Mouse (Mus musculus): Measurements from ENCODE around the gene Wdr17. TPM values are rescaled to one million over a fixed set of nuclear protein-coding genes. Genes with fewer than 3 reads are reported as not detected.

Wdr17 gene
- polyA plus RNA-seq, 1 experiment, result 11.8 TPM

DNA sequence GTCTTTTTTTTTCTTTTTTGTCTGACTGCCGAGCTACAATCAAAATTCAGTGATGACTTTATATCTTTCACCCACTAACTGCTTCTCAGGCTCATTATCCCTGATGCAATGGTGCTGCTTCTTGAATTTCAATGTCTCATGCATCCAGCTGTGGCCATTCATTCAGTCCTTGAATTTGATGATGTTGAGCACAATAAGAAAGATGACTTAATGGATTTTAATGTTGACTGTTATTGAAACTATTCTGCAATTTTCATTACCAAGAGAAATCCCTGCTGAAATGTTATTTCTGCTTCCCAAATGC is 22.3 kb downstream of the Wdr17 start:
- TF ChIP-seq CTCF (IDR thresholded peaks at IDR 0.05; ENCODE audit: borderline replicate concordance, extremely low read depth, insufficient read depth, insufficient read length) (no peak), POLR2A (IDR thresholded peaks at IDR 0.05; ENCODE audit: borderline replicate concordance, extremely low read depth, insufficient read depth, insufficient read length, poor library complexity, severe bottlenecking) (no peak)
- peak; percentile 83 for DNase-seq (ENCODE audit: low read depth)

DNA sequence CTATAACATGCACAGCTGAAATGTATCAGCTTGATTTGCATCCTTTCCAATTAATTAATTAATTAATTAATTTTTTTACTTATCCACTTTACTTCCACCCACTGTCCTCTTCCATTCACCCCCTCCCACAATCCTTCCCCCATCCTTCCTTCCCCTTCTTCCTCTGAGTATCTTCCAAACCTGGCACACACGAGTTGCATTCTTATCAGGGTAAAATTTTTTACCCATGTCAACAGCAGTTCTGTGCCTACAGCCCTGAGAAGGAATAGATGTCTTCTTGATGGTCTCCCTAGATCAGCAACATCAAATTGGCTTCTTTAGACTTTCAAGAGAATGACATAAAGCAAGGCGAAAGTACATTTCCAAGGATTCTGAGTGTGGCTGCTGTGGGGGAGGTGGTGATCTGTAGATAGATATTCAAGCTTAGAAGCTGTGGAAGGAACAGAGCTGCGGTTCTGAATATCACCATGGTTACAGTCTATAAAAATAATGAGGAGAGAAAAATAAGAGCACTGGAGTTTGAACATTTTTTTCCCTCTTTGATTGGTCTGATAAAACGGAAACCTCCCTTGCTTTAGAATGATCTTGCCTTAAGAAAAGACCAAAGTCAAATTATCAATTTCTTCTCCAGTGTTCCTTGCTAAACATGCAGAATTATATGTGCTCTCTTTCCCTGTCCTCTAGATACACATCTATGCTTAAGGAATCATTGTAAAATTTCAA is 22.8 kb downstream of the Wdr17 start:
- no peak for TF ChIP-seq CTCF (IDR thresholded peaks at IDR 0.05; ENCODE audit: borderline replicate concordance, extremely low read depth, insufficient read depth, insufficient read length)
- TF ChIP-seq POLR2A (IDR thresholded peaks at IDR 0.05; ENCODE audit: borderline replicate concordance, extremely low read depth, insufficient read depth, insufficient read length, poor library complexity, severe bottlenecking), result no peak
- peak; percentile 80 for DNase-seq (ENCODE audit: low read depth)

DNA sequence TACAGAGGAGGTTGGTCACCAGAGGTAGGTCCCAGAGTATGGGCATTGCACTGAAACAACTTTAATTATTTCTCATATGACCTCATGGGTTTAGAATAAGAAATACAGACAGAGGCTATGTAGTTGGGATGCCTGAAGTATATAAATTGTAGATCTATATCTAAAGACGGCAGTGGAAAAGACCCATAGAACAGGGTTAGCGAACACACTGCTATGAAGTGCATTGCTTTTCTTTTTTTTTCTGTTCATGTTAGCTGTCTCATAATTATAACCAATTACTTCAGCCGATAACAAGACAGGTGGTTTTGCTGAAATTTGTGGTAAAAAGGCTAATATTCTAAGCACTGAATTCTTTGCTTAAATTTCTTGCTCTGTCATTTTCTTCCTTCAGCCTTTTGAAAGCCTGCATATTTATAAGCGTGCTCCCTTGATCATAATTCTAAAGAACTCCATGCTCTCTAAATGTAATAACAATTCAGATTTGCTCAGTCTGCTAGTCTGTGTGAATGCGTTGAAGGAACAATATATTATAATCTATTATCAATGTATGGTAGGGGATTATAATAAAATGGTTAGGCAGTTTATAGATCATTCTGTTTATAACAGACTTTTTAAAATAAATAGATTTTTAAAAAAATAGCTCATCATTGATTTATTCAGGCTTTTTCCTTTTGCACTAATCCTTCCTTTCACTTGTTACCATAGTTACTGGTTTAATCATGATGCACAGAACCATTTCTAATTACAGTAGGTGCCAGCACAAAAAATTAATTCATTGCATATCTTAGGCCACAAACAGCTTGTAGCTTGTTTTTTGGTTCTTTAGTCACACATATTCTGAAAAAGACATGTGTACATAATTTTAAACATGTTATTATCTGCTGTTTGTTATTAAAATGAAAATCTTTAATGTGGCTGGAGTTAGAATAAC is 50.7 kb downstream of the Wdr17 start:
- peak; percentile 78 for DNase-seq (ENCODE audit: low read depth)
- no peak for TF ChIP-seq CTCF (IDR thresholded peaks at IDR 0.05; ENCODE audit: borderline replicate concordance, extremely low read depth, insufficient read depth, insufficient read length)
- no peak for TF ChIP-seq POLR2A (IDR thresholded peaks at IDR 0.05; ENCODE audit: borderline replicate concordance, extremely low read depth, insufficient read depth, insufficient read length, poor library complexity, severe bottlenecking)

DNA sequence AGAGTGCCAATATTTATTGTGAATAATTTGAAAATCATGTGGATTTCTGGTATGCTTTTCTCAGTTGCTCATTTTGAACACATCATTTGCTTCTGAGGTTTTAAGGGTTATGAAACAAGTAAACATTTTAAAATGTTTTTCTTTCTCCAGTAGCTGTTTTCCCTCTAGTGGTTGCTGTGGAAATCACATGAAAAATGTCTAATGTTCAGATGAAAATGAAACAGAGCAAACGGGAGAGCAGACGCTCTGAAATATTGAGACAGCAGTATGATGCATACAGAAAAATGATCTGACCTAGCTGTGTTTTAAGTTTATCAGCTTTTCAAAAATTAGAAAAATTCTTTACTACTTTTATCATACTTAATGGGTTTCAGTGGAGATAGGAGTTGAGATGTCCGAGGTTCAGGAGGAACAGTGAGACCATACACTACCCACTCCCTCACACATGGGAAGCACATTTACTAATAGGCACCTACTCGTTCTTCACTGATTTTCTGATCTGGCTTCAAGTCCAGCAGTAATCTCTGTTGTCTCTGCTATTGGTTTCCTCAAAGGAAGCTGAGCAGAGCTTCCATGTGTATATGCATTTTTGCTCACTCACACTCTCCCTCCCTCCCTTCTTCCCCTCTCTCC is 57.1 kb downstream of the Wdr17 start:
- DNase-seq (ENCODE audit: low read depth), result peak; percentile 62
- TF ChIP-seq POLR2A (IDR thresholded peaks at IDR 0.05; ENCODE audit: borderline replicate concordance, extremely low read depth, insufficient read depth, insufficient read length, poor library complexity, severe bottlenecking) (no peak), CTCF (IDR thresholded peaks at IDR 0.05; ENCODE audit: borderline replicate concordance, extremely low read depth, insufficient read depth, insufficient read length) (no peak)

DNA sequence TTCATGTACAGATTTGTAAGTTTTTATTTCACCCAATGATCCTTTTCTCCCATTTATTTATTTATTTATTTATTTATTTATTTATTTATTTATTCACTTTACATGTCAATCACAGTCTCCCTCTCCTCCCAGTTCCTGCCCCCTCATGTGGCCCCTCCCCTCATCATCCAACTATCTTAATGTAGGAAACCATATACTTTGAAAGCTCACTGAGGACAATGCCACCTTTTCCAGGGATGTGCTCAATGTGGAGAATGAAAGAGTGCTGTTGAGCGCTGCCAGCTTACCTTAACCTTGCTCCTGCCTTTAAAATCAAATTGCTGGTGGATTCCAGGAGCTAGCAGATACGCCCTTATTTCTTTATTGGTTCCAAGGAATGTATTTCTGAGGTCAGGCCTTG is 59.0 kb downstream of the Wdr17 start:
- no peak for DNase-seq (ENCODE audit: low read depth)
- TF ChIP-seq CTCF (IDR thresholded peaks at IDR 0.05; ENCODE audit: borderline replicate concordance, extremely low read depth, insufficient read depth, insufficient read length) (no peak), POLR2A (IDR thresholded peaks at IDR 0.05; ENCODE audit: borderline replicate concordance, extremely low read depth, insufficient read depth, insufficient read length, poor library complexity, severe bottlenecking) (no peak)

DNA sequence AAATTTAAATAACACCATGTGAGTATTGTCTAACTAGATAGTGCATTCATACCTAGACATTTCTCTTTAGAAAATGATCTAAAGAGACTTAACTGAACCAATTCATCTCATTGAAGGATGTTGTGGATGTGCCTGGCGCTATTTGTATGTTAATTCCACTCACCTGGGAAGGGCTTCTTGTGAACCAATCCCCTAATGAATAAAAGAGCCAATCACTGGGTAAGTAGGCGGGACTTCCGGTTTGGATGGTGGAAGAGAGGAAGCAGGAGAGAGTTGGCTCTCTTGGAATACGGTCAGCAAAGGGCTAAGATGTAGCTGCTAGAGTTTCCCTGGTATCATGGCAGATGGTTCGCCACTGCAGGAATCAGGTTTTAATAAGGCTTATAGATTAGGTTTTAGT is 64.0 kb downstream of the Wdr17 start:
- DNase-seq (ENCODE audit: low read depth), result no peak
- no peak for TF ChIP-seq CTCF (IDR thresholded peaks at IDR 0.05; ENCODE audit: borderline replicate concordance, extremely low read depth, insufficient read depth, insufficient read length)

DNA sequence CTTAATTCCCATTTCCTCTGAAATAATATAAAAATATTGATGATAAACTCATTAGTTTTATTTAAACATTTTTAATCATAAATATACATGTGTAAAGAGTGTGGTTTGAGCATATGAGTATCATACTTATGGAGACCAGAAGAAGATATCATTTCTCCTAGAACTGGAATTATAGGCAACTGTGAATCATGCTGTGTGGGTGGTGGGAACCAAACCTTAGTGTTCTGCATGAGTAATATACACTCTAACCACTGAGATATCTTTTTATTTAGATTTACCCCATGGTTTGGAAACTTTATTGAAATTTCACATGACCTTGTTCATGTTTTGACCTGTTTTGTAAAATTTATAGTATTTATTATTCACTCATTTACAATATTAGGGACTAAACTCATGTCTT is 68.3 kb downstream of the Wdr17 start:
- DNase-seq (ENCODE audit: low read depth), result no peak
- TF ChIP-seq CTCF (IDR thresholded peaks at IDR 0.05; ENCODE audit: borderline replicate concordance, extremely low read depth, insufficient read depth, insufficient read length) (no peak), POLR2A (IDR thresholded peaks at IDR 0.05; ENCODE audit: borderline replicate concordance, extremely low read depth, insufficient read depth, insufficient read length, poor library complexity, severe bottlenecking) (no peak)

DNA sequence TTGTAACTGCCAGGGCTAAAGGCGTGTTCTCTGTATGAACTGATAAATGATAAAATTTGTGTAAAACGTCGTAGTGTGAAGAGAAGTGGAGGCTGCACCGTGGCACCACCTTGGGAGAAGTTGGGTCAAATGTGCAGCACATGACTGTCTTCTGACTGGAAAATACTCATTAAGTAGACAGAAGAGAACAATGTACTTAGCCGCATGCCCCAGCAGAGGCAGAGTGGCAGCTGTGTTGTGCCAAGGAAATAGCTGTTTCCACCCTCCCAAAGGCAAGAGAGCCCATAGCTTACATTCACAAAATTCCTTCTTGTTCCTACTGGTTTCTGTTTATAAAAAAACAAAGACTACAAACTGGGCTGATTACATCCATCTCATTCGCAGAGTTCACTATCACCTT is 78.8 kb downstream of the Wdr17 start:
- no peak for TF ChIP-seq CTCF (IDR thresholded peaks at IDR 0.05; ENCODE audit: borderline replicate concordance, extremely low read depth, insufficient read depth, insufficient read length)
- no peak for TF ChIP-seq POLR2A (IDR thresholded peaks at IDR 0.05; ENCODE audit: borderline replicate concordance, extremely low read depth, insufficient read depth, insufficient read length, poor library complexity, severe bottlenecking)
- DNase-seq (ENCODE audit: low read depth), result peak; percentile 67

DNA sequence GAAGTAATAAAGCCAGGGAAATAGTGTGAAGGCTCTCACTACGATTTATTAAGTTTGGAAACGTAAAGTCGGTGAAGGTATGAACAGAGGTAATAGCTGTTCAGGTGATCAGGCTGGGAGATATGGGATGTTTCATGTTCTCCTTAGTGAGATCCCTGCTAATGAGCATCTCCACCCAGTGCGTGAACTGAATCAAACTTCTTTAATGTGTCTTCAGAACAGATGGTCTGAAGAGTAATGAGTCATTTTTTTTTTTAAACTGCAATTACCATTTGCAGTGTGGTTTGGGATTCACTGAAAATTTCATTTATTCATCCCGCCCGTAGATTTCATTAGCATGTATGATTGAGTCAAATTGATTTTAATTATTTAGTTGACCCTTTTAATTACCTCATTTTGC is 80.8 kb downstream of the Wdr17 start:
- TF ChIP-seq CTCF (IDR thresholded peaks at IDR 0.05; ENCODE audit: borderline replicate concordance, extremely low read depth, insufficient read depth, insufficient read length) (no peak), POLR2A (IDR thresholded peaks at IDR 0.05; ENCODE audit: borderline replicate concordance, extremely low read depth, insufficient read depth, insufficient read length, poor library complexity, severe bottlenecking) (no peak)
- peak; percentile 61 for DNase-seq (ENCODE audit: low read depth)

DNA sequence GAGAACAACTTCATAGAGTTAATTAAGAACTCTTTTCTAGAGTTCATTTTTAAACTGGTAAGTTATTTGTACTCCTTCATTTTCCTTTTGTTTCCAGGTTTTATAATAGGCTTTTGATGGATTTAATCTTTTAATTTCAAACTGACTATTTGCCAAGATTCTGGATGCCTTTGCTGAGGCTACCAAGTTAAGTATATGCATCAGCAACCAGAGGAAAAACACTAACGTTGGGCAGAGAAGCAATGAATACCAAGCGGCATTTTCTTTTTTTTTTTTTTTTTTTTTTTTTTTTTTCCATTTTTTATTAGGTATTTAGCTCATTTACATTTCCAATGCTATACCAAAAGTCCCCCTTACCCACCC is 94.3 kb downstream of the Wdr17 start:
- peak; percentile 70 for DNase-seq (ENCODE audit: low read depth)
- TF ChIP-seq POLR2A (IDR thresholded peaks at IDR 0.05; ENCODE audit: borderline replicate concordance, extremely low read depth, insufficient read depth, insufficient read length, poor library complexity, severe bottlenecking) (no peak), CTCF (IDR thresholded peaks at IDR 0.05; ENCODE audit: borderline replicate concordance, extremely low read depth, insufficient read depth, insufficient read length) (no peak)

DNA sequence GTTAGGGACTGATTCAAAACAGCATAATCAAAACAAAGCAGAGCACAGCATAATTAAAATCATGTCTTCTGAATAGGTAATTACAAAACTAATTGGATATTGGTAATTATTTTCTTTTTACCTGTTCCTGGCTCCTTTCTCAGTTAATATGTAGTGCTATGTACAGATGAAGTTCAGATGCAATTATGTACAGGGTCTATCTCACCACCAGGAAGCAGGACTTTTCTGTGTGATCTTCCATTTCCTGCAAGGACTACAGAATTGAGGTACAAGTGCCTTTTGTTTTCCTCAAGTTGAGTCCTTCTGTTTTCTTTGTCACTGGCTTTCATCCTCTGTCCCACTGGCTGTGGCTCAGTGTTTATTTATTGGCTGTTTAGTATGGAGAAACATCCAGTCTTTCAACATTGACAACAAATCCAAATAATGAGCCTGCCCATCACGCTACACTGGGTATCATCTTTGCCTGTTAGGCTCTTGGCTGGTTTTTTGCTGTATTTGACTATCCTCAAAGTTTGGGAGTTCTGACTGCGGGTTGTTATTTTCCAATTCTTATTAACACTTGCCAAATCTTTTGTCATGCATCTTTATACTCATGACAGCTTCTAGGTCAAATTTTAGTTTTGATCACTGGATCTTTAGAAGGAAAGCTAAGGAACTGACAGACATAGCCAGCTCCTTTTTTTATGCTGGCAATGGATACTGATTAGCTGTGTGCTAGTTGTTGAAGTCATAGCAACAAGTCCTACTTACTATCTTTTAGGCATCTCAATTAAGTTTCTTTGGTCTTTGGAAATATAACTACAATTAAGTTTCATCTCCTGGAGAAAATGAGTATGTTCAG is 94.9 kb downstream of the Wdr17 start:
- DNase-seq (ENCODE audit: low read depth), result peak; percentile 85
- TF ChIP-seq CTCF (IDR thresholded peaks at IDR 0.05; ENCODE audit: borderline replicate concordance, extremely low read depth, insufficient read depth, insufficient read length), result no peak
- TF ChIP-seq POLR2A (IDR thresholded peaks at IDR 0.05; ENCODE audit: borderline replicate concordance, extremely low read depth, insufficient read depth, insufficient read length, poor library complexity, severe bottlenecking), result no peak

Measured in brain, embryonic 14.5 days (tissue).